Mouse (Mus musculus) bone marrow, adult 2 months (tissue): Measurements from ENCODE around the gene Glod5.

ENCODE experiments used
- CTCF ChIP-seq: fragments of 200-500 bp; IDR thresholded peaks from 2 replicates; pipeline ENCODE4 v1.5.1; 2011; ENCODE audit warnings: low read length, control low read depth; ENCODE audit not compliant: control insufficient read depth, insufficient read depth
- POLR2A ChIP-seq: fragments of 200-500 bp; IDR thresholded peaks from 2 replicates; pipeline ENCODE4 v1.6.1; 2011; ENCODE audit warnings: low read depth, mild to moderate bottlenecking, control low read depth, low read length, borderline replicate concordance; ENCODE audit not compliant: control insufficient read depth

GRCm38 (mm10) chrX:7968226-7968625 lies 50.1 kb downstream of the Glod5 start:
- TF ChIP-seq CTCF, result no peak
- peak; percentile 25; the same call in 1 of the 2 replicates for TF ChIP-seq POLR2A
